Mouse (Mus musculus) neutrophil, adult 5-6 weeks (primary cell): ENCODE results near the gene 4930442H23Rik. TPM values are rescaled to one million over a fixed set of nuclear protein-coding genes. Genes with fewer than 3 reads are reported as not detected.

Experiments
- ATAC-seq: fragments of 151-379, 151-347 bp; 2 replicates; pipeline ENCODE4 v1.8.0; 2017; ENCODE audit warnings: mild to moderate bottlenecking, moderate TSS enrichment; ENCODE audit not compliant: insufficient number of reproducible peaks, poor library complexity, low FRiP score, severe bottlenecking; ENCODE audit errors: extremely low read depth
- total RNA-seq: library from RNA; stranded (forward); fragments of 200-1000 nt; gene quantifications from 2 replicates; pipeline ENCODE4 v1.2.3, GENCODE M21; 2017

4930442H23Rik gene
- total RNA-seq, 1 experiment from 2014 or later: not detected

GRCm38 (mm10) chr10:81136706-81137231 is 46.9 kb downstream of the 4930442H23Rik start:
- no peak for ATAC-seq

DNA sequence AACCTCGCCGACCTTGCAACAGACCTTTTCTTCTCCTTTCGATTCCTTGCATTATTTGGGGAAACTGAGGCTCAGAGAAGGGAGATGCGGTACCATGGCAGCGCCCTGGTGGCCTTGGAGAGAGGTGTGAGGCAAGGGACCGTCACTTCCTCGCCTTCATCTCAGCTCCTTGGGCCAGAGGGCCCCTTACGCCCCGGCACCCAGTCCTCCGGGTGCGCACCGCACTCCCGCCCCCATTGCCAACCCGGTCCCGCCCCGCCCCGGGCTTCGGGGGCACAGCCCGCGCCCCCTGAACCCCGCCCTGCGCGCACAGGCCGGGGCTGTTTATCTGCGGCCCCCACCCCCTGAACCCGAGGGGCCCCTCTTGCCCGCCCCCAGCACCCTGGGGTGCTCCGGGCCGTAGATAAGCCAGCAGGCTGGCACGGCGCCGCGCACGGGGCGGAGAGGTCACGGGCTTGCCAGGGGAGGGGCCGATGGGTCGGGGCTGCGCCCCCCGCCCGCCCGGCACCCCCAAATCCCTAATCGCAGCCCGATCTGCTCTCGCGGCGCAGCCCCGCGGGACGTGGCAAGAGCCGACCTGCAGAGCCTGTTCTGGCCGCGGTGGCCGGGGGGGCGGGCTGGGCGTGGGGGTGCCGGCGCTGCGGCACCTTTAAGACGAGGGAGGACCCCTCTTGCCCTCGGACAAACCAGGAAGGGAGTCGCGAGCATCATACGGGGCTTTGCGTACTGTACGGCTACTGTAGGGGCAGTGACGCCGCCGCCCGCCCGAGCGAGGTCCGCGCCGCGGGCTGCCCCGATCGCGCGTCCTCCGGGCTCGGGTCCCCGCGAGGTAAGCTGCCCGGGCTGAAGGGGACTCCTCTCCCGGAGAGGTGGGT is 47.6 kb downstream of the 4930442H23Rik start:
- peak; percentile 4; the same call in 1 of the 2 replicates for ATAC-seq

DNA sequence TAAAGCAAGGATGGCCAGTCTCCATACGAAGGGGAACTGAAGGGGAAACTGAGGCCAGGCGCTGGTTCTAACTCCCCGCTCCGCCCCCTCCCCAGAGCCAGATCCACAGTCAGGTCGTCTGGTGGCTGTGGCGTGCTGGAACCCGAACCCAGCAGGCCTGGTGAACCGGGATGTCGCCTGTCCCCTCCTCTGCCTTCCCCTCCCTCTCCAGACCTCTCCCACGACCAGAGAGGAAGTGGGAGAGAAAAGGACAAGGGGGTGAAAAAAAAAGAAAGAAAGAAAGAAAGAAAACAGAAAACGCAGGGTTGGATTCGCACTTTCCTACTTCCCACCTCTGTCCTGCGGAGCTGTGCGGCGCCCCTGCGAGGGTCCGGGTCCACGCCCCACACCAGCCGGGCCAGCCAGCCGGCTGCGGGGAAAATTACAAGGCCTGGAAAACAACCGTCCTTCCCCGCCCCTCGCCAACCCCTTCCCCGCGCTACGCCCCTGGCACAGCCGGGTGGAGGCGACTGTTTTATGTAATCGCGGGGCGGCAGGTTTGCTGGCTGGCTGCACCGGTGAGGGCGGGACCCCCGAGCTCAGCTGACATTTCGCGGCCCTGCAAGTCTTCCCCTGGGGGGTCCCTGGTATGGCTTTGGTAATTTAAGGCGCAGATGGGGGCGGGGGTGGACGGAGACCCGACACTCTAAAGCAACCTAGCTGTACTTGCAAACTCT is 48.5 kb downstream of the 4930442H23Rik start, which contains the start of gene Zbtb7a:
Zbtb7a (plus strand) TSS at position 255 of the 716 bp plus-strand sequence.
- ATAC-seq: no peak

DNA sequence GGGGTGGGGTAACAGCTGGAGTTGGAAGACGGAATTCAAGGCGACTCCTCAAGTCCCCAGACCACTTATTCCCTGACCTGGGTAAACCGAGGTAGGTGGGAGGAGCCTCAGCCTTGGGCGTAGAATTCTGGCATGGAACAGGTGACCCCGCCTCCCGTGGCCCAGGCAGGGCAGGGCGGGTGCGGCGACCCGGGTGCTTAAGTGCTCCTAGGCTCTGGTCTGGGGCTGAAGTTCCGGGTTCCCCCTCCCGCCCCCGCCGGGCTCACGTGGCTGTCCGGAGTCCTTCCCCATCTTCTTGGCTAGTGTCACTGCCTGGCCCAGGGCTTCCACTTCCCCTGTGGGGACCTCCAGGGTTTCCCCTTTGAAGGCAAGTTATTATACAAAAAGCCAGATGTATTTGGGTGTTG is 49.5 kb downstream of the 4930442H23Rik start:
- ATAC-seq: peak; percentile 47

Other genes with a start within 250 kb of the 4930442H23Rik start
- not detected in 2 replicates for gene Gng7, start 168.9 kb downstream of the 4930442H23Rik start, total RNA-seq
- gene Diras1, start 158.2 kb downstream of the 4930442H23Rik start, total RNA-seq: not detected in 2 replicates
- gene Slc39a3, start 146.4 kb downstream of the 4930442H23Rik start, total RNA-seq: 8.6 and 19.5 TPM in 2 replicates
- 59.2 and 64.5 TPM in 2 replicates for gene Sgta, start 123.7 kb downstream of the 4930442H23Rik start, total RNA-seq
- gene Thop1, start 113.8 kb downstream of the 4930442H23Rik start, total RNA-seq: 1.5 and 4.5 TPM in 2 replicates
- 0.23 TPM in 1 of 2 replicates, not detected in the other for gene Creb3l3, start 85.0 kb downstream of the 4930442H23Rik start, total RNA-seq
- gene Map2k2, start 77.9 kb downstream of the 4930442H23Rik start, total RNA-seq: 91.5 and 96.6 TPM in 2 replicates
- gene Zbtb7a, start 48.6 kb downstream of the 4930442H23Rik start, total RNA-seq: 28.7 and 31.1 TPM in 2 replicates
- 34.5 and 40.5 TPM in 2 replicates for gene Pias4, start 15.9 kb downstream of the 4930442H23Rik start, total RNA-seq
- gene Eef2, start 7.2 kb downstream of the 4930442H23Rik start, total RNA-seq: 1,126 and 1,171 TPM in 2 replicates
- gene Dapk3, start 844 bp downstream of the 4930442H23Rik start, total RNA-seq: 47.3 and 52.0 TPM in 2 replicates
- not detected in 2 replicates for gene Nmrk2, start 18.2 kb upstream of the 4930442H23Rik start, total RNA-seq
- not detected in 2 replicates for gene Atcay, start 47.0 kb upstream of the 4930442H23Rik start, total RNA-seq
- 1.5 and 1.6 TPM in 2 replicates for gene Zfr2, start 49.3 kb upstream of the 4930442H23Rik start, total RNA-seq
- 9.1 and 12.3 TPM in 2 replicates for gene Matk, start 69.1 kb upstream of the 4930442H23Rik start, total RNA-seq
- gene Mrpl54, start 83.1 kb upstream of the 4930442H23Rik start, total RNA-seq: 52.4 and 76.6 TPM in 2 replicates
- 16.6 and 24.0 TPM in 2 replicates for gene Apba3, start 83.1 kb upstream of the 4930442H23Rik start, total RNA-seq
- gene Tjp3, start 107.7 kb upstream of the 4930442H23Rik start, total RNA-seq: 7.2 and 13.1 TPM in 2 replicates
- gene Pip5k1c, start 109.1 kb upstream of the 4930442H23Rik start, total RNA-seq: 98.0 and 112 TPM in 2 replicates
- gene Cactin, start 137.3 kb upstream of the 4930442H23Rik start, total RNA-seq: 30.1 and 38.4 TPM in 2 replicates
- 4.1 and 5.6 TPM in 2 replicates for gene Tbxa2r, start 144.9 kb upstream of the 4930442H23Rik start, total RNA-seq
- 0.25 TPM in 1 of 2 replicates, not detected in the other for gene Gipc3, start 159.4 kb upstream of the 4930442H23Rik start, total RNA-seq
- 30.3 and 36.5 TPM in 2 replicates for gene Hmg20b, start 166.6 kb upstream of the 4930442H23Rik start, total RNA-seq
- gene Mfsd12, start 173.6 kb upstream of the 4930442H23Rik start, total RNA-seq: 2.6 and 2.8 TPM in 2 replicates
- gene 4930404N11Rik, start 182.0 kb upstream of the 4930442H23Rik start, total RNA-seq: 4.2 and 5.5 TPM in 2 replicates
- gene Fzr1, start 194.7 kb upstream of the 4930442H23Rik start, total RNA-seq: 16.5 and 16.8 TPM in 2 replicates
- 11.2 and 16.9 TPM in 2 replicates for gene Dohh, start 200.6 kb upstream of the 4930442H23Rik start, total RNA-seq
- gene Gm48551, start 200.6 kb upstream of the 4930442H23Rik start, total RNA-seq: 3.1 and 5.6 TPM in 2 replicates
- 2.2 TPM in 1 of 2 replicates, not detected in the other for gene Gm48552, start 205.2 kb upstream of the 4930442H23Rik start, total RNA-seq
- 2.5 and 2.6 TPM in 2 replicates for gene Smim24, start 209.2 kb upstream of the 4930442H23Rik start, total RNA-seq